Mouse (Mus musculus) liver, postnatal 0 days (tissue): ENCODE measurements around the gene Elk3.

Experiments
- CTCF ChIP-seq: sonication (generic); IDR thresholded peaks from 2 replicates; pipeline ENCODE4 v1.5.1; 2016; ENCODE audit warnings: antibody characterized with exemption, low read depth
- EP300 ChIP-seq: IDR thresholded peaks from 2 replicates; pipeline ENCODE4 v1.6.1; 2016; ENCODE audit warnings: antibody characterized with exemption, low read depth, mild to moderate bottlenecking

DNA sequence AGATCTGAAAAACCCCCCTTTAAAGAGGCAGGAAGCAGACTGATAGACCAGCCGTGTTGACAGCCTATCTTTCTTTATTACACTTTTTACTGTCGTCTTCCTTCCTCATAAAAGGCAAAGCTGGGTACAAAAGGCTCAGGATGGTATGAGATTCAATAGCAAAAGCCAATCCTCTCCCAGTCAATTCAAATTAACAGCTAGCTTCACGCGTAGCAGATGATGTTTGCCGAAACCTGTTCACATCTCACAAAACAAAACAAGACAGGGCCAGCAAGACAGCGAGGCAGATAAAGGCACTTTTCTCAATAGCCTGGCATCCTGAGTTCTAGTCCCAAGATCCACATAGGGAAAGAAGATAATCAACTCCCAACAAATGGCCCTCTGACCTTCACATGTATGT, 21.5 kb downstream of the Elk3 start:
- no peak for TF ChIP-seq CTCF
- no peak for TF ChIP-seq EP300
